Mouse (Mus musculus): ENCODE data around the gene D930020B18Rik. TPM values are rescaled to one million over a fixed set of nuclear protein-coding genes. Genes with fewer than 3 reads are reported as not detected.

D930020B18Rik gene
- polyA plus RNA-seq, 1 experiment = 0.22 TPM

GRCm38 (mm10) chr10:121611587-121611986 is 29.8 kb upstream of the D930020B18Rik start:
- Histone ChIP-seq H3K4me1 (replicated peaks; ENCODE audit: control insufficient read depth, insufficient read depth, low read length) (no peaks in the 10 kb centered on the region), H3K27me3 (ENCODE audit: control insufficient read depth, insufficient read depth, low read length) (no peaks in the 10 kb centered on the region), H3K4me3 (ENCODE audit: control insufficient read depth, insufficient read depth, low read length) (no peak overlapping the region), H3K36me3 (ENCODE audit: control insufficient read depth, insufficient read depth, low read length) (peaks cover 39% of the 10 kb centered on the region), H3K27ac (ENCODE audit: control insufficient read depth, insufficient read depth, low read length) (no peak overlapping the region)
- DNase-seq = no peak
- WGBS = 95% methylated on average over 10 of the region's 10 CpGs
- TF ChIP-seq POLR2A (IDR thresholded peaks at IDR 0.05; ENCODE audit: control insufficient read depth, extremely low read depth, insufficient read depth, low read length, poor library complexity) (no peak), CTCF (IDR thresholded peaks at IDR 0.05; ENCODE audit: borderline replicate concordance, control insufficient read depth, extremely low read depth, insufficient read depth, low read length, poor library complexity) (no peak)

GRCm38 (mm10) chr10:121612448-121612847 is 28.9 kb upstream of the D930020B18Rik start:
- Histone ChIP-seq H3K4me1 (replicated peaks; ENCODE audit: control insufficient read depth, insufficient read depth, low read length) (no peaks in the 10 kb centered on the region), H3K36me3 (ENCODE audit: control insufficient read depth, insufficient read depth, low read length) (peaks cover 35% of the 10 kb centered on the region), H3K27me3 (ENCODE audit: control insufficient read depth, insufficient read depth, low read length) (no peaks in the 10 kb centered on the region), H3K4me3 (ENCODE audit: control insufficient read depth, insufficient read depth, low read length) (no peak overlapping the region), H3K27ac (ENCODE audit: control insufficient read depth, insufficient read depth, low read length) (no peak overlapping the region)
- no peak for TF ChIP-seq CTCF (IDR thresholded peaks at IDR 0.05; ENCODE audit: borderline replicate concordance, control insufficient read depth, extremely low read depth, insufficient read depth, low read length, poor library complexity)
- no peak for TF ChIP-seq POLR2A (IDR thresholded peaks at IDR 0.05; ENCODE audit: control insufficient read depth, extremely low read depth, insufficient read depth, low read length, poor library complexity)
- 95% methylated on average over 6 of the region's 6 CpGs for WGBS
- DNase-seq = no peak

- no peak overlapping the region for H3K27ac ChIP-seq (ENCODE audit: control insufficient read depth, insufficient read depth, low read length)
- H3K4me3 ChIP-seq (ENCODE audit: control insufficient read depth, insufficient read depth, low read length) = no peak overlapping the region
- H3K4me1 ChIP-seq (replicated peaks; ENCODE audit: control insufficient read depth, insufficient read depth, low read length) = no peaks in the 10 kb centered on the region
- peaks cover 41% of the 10 kb centered on the region for H3K36me3 ChIP-seq (ENCODE audit: control insufficient read depth, insufficient read depth, low read length)
- no peak for DNase-seq
- no peaks in the 10 kb centered on the region for H3K27me3 ChIP-seq (ENCODE audit: control insufficient read depth, insufficient read depth, low read length)
- TF ChIP-seq CTCF (IDR thresholded peaks at IDR 0.05; ENCODE audit: borderline replicate concordance, control insufficient read depth, extremely low read depth, insufficient read depth, low read length, poor library complexity) (no peak), POLR2A (IDR thresholded peaks at IDR 0.05; ENCODE audit: control insufficient read depth, extremely low read depth, insufficient read depth, low read length, poor library complexity) (no peak)
- 49% methylated on average over 13 of the region's 13 CpGs for WGBS
These were observed 27.8 kb upstream of the D930020B18Rik start for GRCm38 (mm10) chr10:121613570-121613969.

- no peak for TF ChIP-seq CTCF (IDR thresholded peaks at IDR 0.05; ENCODE audit: borderline replicate concordance, control insufficient read depth, extremely low read depth, insufficient read depth, low read length, poor library complexity)
- TF ChIP-seq POLR2A (IDR thresholded peaks at IDR 0.05; ENCODE audit: control insufficient read depth, extremely low read depth, insufficient read depth, low read length, poor library complexity) = no peak
- no peaks in the 10 kb centered on the region for H3K27me3 ChIP-seq (ENCODE audit: control insufficient read depth, insufficient read depth, low read length)
- H3K27ac ChIP-seq (ENCODE audit: control insufficient read depth, insufficient read depth, low read length) = no peak overlapping the region
- no peak for DNase-seq
- WGBS = 98% methylated on average over 13 of the region's 13 CpGs
- no peak overlapping the region for H3K4me3 ChIP-seq (ENCODE audit: control insufficient read depth, insufficient read depth, low read length)
- no peaks in the 10 kb centered on the region for H3K4me1 ChIP-seq (replicated peaks; ENCODE audit: control insufficient read depth, insufficient read depth, low read length)
- H3K36me3 ChIP-seq (ENCODE audit: control insufficient read depth, insufficient read depth, low read length) = peaks cover 41% of the 10 kb centered on the region
These were observed 26.1 kb upstream of the D930020B18Rik start for GRCm38 (mm10) chr10:121615146-121615870.

- Histone ChIP-seq H3K4me1 (replicated peaks; ENCODE audit: control insufficient read depth, insufficient read depth, low read length) (no peaks in the 10 kb centered on the region), H3K4me3 (ENCODE audit: control insufficient read depth, insufficient read depth, low read length) (no peak overlapping the region), H3K27me3 (ENCODE audit: control insufficient read depth, insufficient read depth, low read length) (no peaks in the 10 kb centered on the region), H3K36me3 (ENCODE audit: control insufficient read depth, insufficient read depth, low read length) (peaks cover 45% of the 10 kb centered on the region), H3K27ac (ENCODE audit: control insufficient read depth, insufficient read depth, low read length) (no peak overlapping the region)
- 97% methylated on average over 7 of the region's 7 CpGs for WGBS
- DNase-seq = no peak
- TF ChIP-seq CTCF (IDR thresholded peaks at IDR 0.05; ENCODE audit: borderline replicate concordance, control insufficient read depth, extremely low read depth, insufficient read depth, low read length, poor library complexity) (no peak), POLR2A (IDR thresholded peaks at IDR 0.05; ENCODE audit: control insufficient read depth, extremely low read depth, insufficient read depth, low read length, poor library complexity) (no peak)
These were observed 25.5 kb upstream of the D930020B18Rik start for GRCm38 (mm10) chr10:121615935-121616334.

GRCm38 (mm10) chr10:121622431-121622830 is 19.0 kb upstream of the D930020B18Rik start:
- WGBS = 94% methylated on average over 6 of the region's 6 CpGs
- no peak for DNase-seq
- peaks cover 10% of the 10 kb centered on the region for H3K36me3 ChIP-seq (ENCODE audit: control insufficient read depth, insufficient read depth, low read length)

More at GRCm38 (mm10) chr10:121622431-121622830, 19.0 kb upstream of the D930020B18Rik start:
- TF ChIP-seq POLR2A (IDR thresholded peaks at IDR 0.05; ENCODE audit: control insufficient read depth, extremely low read depth, insufficient read depth, low read length, poor library complexity) (no peak), CTCF (IDR thresholded peaks at IDR 0.05; ENCODE audit: borderline replicate concordance, control insufficient read depth, extremely low read depth, insufficient read depth, low read length, poor library complexity) (no peak)
- H3K4me1 ChIP-seq (replicated peaks; ENCODE audit: control insufficient read depth, insufficient read depth, low read length) = no peaks in the 10 kb centered on the region; the same call in 1 of the 2 replicates
- no peak overlapping the region for H3K4me3 ChIP-seq (ENCODE audit: control insufficient read depth, insufficient read depth, low read length)
- no peak overlapping the region for H3K27ac ChIP-seq (ENCODE audit: control insufficient read depth, insufficient read depth, low read length)
- no peaks in the 10 kb centered on the region for H3K27me3 ChIP-seq (ENCODE audit: control insufficient read depth, insufficient read depth, low read length)

Data from thymus, adult 2 months (tissue).